Mouse (Mus musculus) brain, embryonic 14.5 days (tissue): ENCODE results near the gene Gm47995. TPM values are rescaled to one million over a fixed set of nuclear protein-coding genes. Genes with fewer than 3 reads are reported as not detected.
"Not testable (repeated sequence)": the region's sequence is repeated elsewhere in the genome, so short reads cannot be mapped to it uniquely, and the experiment has no call there.

Source experiments
- DNase-seq: peaks from one replicate; pipeline ENCODE4 v3.0.0-alpha.2; 2011; ENCODE audit warnings: low read depth
- CTCF ChIP-seq: fragments of 200-500 bp; IDR thresholded peaks from 2 replicates; pipeline ENCODE4 v1.5.1; 2012; ENCODE audit warnings: inconsistent platforms, mild to moderate bottlenecking, moderate library complexity, borderline replicate concordance; ENCODE audit not compliant: insufficient read depth, insufficient read length; ENCODE audit errors: extremely low read depth
- POLR2A ChIP-seq: fragments of 200-500 bp; IDR thresholded peaks from 2 replicates; pipeline ENCODE4 v1.6.1; 2012; ENCODE audit warnings: mild to moderate bottlenecking, inconsistent platforms, borderline replicate concordance; ENCODE audit not compliant: poor library complexity, insufficient read depth, insufficient read length, severe bottlenecking; ENCODE audit errors: extremely low read depth
- polyA plus RNA-seq: library from polyadenylated mRNA; depleted of rRNA; stranded (reverse); fragments of >200 nt; gene quantifications from 2 replicates; pipeline ENCODE4 v1.2.3, GENCODE M21; 2012; rRNA removed

Gene Gm47995
- polyA plus RNA-seq = not detected in 2 replicates

DNA sequence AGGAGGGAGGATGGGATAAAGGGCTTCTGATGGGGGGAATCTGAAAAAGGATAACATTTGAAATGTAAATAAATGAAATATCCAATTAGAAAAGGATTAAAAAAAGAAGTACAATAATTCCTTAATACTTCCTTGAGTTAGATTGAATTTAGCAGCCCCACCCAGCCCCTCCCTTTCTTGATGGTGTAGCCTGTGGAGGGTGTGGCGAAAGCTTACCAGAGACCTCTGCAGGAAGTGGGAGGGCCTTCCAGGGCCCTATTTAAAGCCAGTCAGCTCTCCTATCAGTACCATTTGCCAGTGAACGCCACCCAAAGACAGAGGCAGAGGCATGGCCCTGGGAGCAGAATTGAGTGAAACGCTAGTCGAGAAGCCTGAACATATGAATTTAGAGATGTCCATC, at the start of gene Gm47995:
Gene Gm47995 (plus strand): TSS at position 329 of the 400 bp plus-strand sequence.
- not testable (repeated sequence) for DNase-seq

- DNase-seq = no peak
- no peak for TF ChIP-seq POLR2A
- TF ChIP-seq CTCF = no peak
Observed at GRCm38 (mm10) chr1:151150211-151150610, 48.0 kb upstream of the Gm47995 start.

GRCm38 (mm10) chr1:151151089-151151488, 47.2 kb upstream of the Gm47995 start:
- TF ChIP-seq CTCF = no peak
- TF ChIP-seq POLR2A = no peak
- no peak for DNase-seq

- no peak for DNase-seq
- TF ChIP-seq CTCF = no peak
- no peak for TF ChIP-seq POLR2A
Observed at GRCm38 (mm10) chr1:151153056-151153652, 45.1 kb upstream of the Gm47995 start.

- DNase-seq = not testable (repeated sequence)
Observed at GRCm38 (mm10) chr1:151154131-151154530, 44.1 kb upstream of the Gm47995 start.

DNA sequence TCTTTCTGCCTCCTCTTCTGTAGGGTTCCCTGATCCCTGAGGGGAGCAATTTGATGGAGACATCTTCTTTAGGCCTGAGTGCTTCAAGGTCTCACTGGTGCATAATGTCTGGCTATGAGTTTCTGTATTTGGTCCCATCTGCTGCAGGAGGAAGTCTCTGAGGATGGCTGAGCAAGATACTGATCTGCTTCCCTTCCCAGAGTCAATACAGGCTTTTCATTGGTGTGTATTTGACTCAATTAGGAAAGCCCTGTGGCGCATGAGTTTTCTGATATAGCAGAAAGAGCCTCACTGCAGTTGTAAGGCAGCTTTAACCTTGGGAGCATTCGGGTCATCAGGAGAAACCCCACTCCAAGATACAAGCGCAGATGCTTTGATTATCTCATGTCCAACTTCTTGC, 42.1 kb upstream of the Gm47995 start:
- TF ChIP-seq CTCF (no peak), POLR2A (no peak)
- DNase-seq = no peak

DNA sequence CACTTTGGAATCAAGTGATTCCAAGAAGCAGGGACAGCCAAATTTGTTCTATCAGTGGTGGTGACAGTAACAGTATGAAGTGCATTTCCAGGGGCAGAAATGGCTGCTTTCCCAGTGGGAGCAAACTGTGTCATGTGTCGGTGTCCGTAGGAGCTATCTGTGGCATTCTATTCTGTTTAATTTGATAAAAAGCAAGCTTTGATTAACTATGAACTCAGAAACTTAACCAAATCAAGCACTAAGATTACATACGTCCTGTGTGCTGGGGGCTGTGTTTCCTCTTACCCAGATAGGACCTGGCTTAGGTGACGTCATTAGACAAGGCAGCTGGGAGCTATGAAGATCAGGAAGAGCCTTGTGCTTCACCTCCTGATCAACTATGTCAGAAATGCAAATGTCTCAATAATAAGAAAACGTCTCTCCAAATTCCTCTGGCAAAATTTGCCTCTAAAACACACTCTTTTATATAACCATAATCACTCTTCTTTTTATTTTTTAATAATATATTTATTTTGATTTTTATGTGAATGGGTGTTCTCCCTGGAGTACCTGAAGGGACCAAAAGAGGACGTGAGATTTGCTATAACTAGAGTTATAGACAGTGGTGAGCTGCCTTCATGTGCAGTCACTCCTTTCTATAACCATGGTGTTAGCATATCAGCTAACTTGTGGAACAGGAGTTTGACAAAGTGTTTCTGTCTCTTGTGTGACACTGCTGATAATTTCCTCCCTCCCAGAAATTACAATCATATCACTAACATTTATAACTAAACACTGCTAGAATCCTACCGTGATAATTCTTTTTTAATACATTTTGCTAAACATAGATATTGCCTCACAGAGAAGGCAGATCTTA, 41.2 kb upstream of the Gm47995 start:
- TF ChIP-seq CTCF (no peak), POLR2A (no peak)
- DNase-seq = peak; percentile 14

DNA sequence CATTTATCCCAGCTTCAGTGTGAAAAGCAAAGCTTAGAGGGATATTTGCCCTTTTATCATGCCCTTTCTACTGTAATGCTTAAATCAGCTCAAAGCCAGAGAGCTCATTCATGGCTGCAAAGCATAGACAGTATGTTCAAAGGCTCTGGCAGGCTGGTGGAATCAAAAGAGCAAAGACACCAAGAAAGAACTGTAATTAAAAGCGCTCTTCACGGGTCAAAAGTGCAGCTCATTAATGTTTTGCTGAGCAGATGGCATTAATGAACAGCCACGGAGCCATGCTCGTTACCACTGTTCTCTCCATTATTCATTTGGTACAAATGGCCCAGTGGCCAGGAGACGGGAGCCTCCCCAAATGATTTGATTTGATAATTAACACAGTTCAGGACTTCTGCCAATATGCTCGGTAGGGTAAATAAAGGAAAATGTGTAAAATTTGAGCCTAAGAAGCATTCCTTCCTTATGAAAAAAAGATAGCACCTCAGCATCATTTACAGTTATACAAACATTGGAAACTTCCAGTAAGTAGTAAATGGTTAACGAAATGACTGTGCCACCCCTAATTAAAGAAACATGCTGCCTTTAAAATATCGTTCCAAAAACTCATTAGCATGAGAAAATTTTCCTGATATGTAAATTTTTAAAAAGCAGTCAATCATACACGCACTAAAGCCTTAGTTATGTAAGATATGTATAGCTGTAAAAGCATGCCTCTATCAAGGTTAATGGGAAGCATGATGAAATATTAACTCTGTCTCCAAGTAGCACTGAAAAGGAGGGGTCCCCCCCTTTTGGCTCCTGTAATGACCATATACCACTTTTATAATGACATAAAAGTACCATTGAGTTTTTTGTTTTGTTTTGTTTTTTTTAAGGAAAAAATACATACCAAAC, 40.0 kb upstream of the Gm47995 start:
- TF ChIP-seq POLR2A (no peak), CTCF (no peak)
- peak; percentile 96 for DNase-seq

GRCm38 (mm10) chr1:151158857-151159510, 39.3 kb upstream of the Gm47995 start:
- no peak for DNase-seq
- TF ChIP-seq CTCF = no peak
- no peak for TF ChIP-seq POLR2A

- peak; percentile 40 for DNase-seq
- TF ChIP-seq POLR2A = no peak
- TF ChIP-seq CTCF = no peak
Observed at GRCm38 (mm10) chr1:151166031-151166430, 32.2 kb upstream of the Gm47995 start.

DNA sequence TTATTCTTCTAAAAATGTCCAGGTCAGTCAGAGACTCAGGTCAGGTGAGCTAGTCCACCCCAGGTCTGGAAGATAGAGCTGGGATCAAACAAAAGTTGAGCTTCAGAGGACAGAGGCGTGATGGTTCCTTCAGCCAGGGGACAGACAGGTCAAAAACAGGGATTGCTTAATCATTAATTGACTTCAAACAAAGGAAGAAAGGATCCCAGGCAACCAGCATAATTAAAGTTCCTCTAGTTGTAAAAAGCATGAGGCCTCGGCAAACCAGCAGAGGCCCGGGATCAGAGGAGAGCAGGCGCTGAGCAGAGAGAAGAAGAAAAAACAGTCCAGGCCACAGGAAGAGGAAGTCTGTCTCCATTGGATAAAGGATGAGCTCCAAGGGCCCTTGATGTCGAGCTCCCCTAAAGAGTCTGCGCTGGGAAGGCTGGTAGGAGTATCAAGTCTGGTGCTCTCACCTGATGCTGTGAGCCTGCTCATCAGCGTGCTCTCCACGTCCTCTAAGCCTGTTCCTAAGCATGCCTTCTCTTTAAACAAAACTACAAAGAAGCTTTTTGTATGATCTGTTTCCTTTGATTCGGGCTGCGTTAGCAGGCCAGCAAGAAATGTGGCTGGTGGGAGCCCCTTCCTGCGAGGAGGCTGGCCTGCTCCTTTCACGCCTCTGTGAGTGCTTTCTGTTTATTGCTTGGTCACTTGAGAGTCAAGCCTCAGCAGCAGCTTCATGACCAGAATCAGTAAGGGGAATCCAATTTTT, 30.8 kb upstream of the Gm47995 start:
- DNase-seq = peak; percentile 88
- no peak for TF ChIP-seq POLR2A
- no peak for TF ChIP-seq CTCF

DNA sequence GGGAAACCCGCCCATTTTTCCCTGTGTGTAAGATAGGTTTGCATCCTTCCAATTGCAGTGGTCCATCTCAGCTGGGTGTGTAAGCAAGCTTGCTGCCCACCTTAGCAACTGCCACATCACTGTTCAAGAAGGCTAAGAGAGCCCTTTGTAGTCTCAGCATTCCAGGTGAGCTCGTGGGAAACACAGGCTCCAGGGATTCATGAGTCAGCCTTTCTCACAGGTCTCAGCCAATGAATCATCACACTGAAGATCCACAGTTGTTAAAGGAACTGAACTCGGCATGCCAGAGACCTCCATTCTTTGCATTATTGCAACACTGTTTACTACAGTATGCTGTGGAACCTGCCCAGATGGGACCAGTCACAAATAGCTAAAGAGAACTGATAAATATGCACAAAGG, 29.6 kb upstream of the Gm47995 start:
- TF ChIP-seq CTCF (no peak), POLR2A (no peak)
- no peak for DNase-seq
